Mouse (Mus musculus): ENCODE data around the gene Itgb8. TPM values are rescaled to one million over a fixed set of nuclear protein-coding genes. Genes with fewer than 3 reads are reported as not detected.

Itgb8 gene
- polyA plus RNA-seq (2012; ENCODE audit: insufficient read depth, insufficient read length, missing spikeins): not detected in 2 replicates

- Histone ChIP-seq H3K27ac (ENCODE audit: insufficient read depth, low read depth, low read length) (no peak within 1 kb of the TSS), H3K4me1 (ENCODE audit: control insufficient read depth, insufficient read depth, low read length) (peaks cover 6% of the 10 kb centered on the region), H3K4me3 (ENCODE audit: insufficient read depth, low read length) (peak within 1 kb of the TSS; percentile 70)
- TF ChIP-seq POLR2A (IDR thresholded peaks at IDR 0.05; ENCODE audit: borderline replicate concordance, low read depth, low read length): no peak
These were observed at the start of gene Itgb8 for GRCm38 (mm10) chr12:119238696-119239415. Gene Itgb8, minus strand, starts transcription at chr12:119238802.

GRCm38 (mm10) chr12:119276282-119276681, 37.7 kb upstream of the Itgb8 start:
- Histone ChIP-seq H3K4me3 (ENCODE audit: insufficient read depth, low read length) (no peak overlapping the region), H3K4me1 (ENCODE audit: control insufficient read depth, insufficient read depth, low read length) (no peaks in the 10 kb centered on the region), H3K27ac (ENCODE audit: insufficient read depth, low read depth, low read length) (no peak overlapping the region)
- TF ChIP-seq POLR2A (IDR thresholded peaks at IDR 0.05; ENCODE audit: borderline replicate concordance, low read depth, low read length) (no peak), CTCF (IDR thresholded peaks at IDR 0.05; ENCODE audit: low read depth, low read length) (no peak)

GRCm38 (mm10) chr12:119273605-119274004, 35.0 kb upstream of the Itgb8 start:
- H3K27ac ChIP-seq (ENCODE audit: insufficient read depth, low read depth, low read length): no peak overlapping the region
- H3K4me3 ChIP-seq (ENCODE audit: insufficient read depth, low read length): no peak overlapping the region
- no peak for TF ChIP-seq POLR2A (IDR thresholded peaks at IDR 0.05; ENCODE audit: borderline replicate concordance, low read depth, low read length)
- TF ChIP-seq CTCF (IDR thresholded peaks at IDR 0.05; ENCODE audit: low read depth, low read length): no peak
- no peaks in the 10 kb centered on the region for H3K4me1 ChIP-seq (ENCODE audit: control insufficient read depth, insufficient read depth, low read length)

GRCm38 (mm10) chr12:119271964-119272363, 33.4 kb upstream of the Itgb8 start:
- Histone ChIP-seq H3K27ac (ENCODE audit: insufficient read depth, low read depth, low read length) (no peak overlapping the region), H3K4me3 (ENCODE audit: insufficient read depth, low read length) (no peak overlapping the region), H3K4me1 (ENCODE audit: control insufficient read depth, insufficient read depth, low read length) (no peaks in the 10 kb centered on the region)
- no peak for TF ChIP-seq CTCF (IDR thresholded peaks at IDR 0.05; ENCODE audit: low read depth, low read length)
- no peak for TF ChIP-seq POLR2A (IDR thresholded peaks at IDR 0.05; ENCODE audit: borderline replicate concordance, low read depth, low read length)

GRCm38 (mm10) chr12:119270036-119270435, 31.4 kb upstream of the Itgb8 start:
- Histone ChIP-seq H3K4me1 (ENCODE audit: control insufficient read depth, insufficient read depth, low read length) (no peaks in the 10 kb centered on the region), H3K4me3 (ENCODE audit: insufficient read depth, low read length) (no peak overlapping the region), H3K27ac (ENCODE audit: insufficient read depth, low read depth, low read length) (no peak overlapping the region)
- TF ChIP-seq CTCF (IDR thresholded peaks at IDR 0.05; ENCODE audit: low read depth, low read length) (no peak), POLR2A (IDR thresholded peaks at IDR 0.05; ENCODE audit: borderline replicate concordance, low read depth, low read length) (no peak)

GRCm38 (mm10) chr12:119268723-119269122, 30.1 kb upstream of the Itgb8 start:
- TF ChIP-seq CTCF (IDR thresholded peaks at IDR 0.05; ENCODE audit: low read depth, low read length) (no peak), POLR2A (IDR thresholded peaks at IDR 0.05; ENCODE audit: borderline replicate concordance, low read depth, low read length) (no peak)
- no peaks in the 10 kb centered on the region for H3K4me1 ChIP-seq (ENCODE audit: control insufficient read depth, insufficient read depth, low read length)
- no peak overlapping the region for H3K27ac ChIP-seq (ENCODE audit: insufficient read depth, low read depth, low read length)
- no peak overlapping the region for H3K4me3 ChIP-seq (ENCODE audit: insufficient read depth, low read length)

- H3K4me1 ChIP-seq (ENCODE audit: control insufficient read depth, insufficient read depth, low read length): no peaks in the 10 kb centered on the region
- TF ChIP-seq CTCF (IDR thresholded peaks at IDR 0.05; ENCODE audit: low read depth, low read length): no peak
- TF ChIP-seq POLR2A (IDR thresholded peaks at IDR 0.05; ENCODE audit: borderline replicate concordance, low read depth, low read length): no peak
- no peak overlapping the region for H3K4me3 ChIP-seq (ENCODE audit: insufficient read depth, low read length)
- no peak overlapping the region for H3K27ac ChIP-seq (ENCODE audit: insufficient read depth, low read depth, low read length)
These were observed 25.9 kb upstream of the Itgb8 start for GRCm38 (mm10) chr12:119264506-119264905.

GRCm38 (mm10) chr12:119248581-119248980, 10.0 kb upstream of the Itgb8 start:
- TF ChIP-seq POLR2A (IDR thresholded peaks at IDR 0.05; ENCODE audit: borderline replicate concordance, low read depth, low read length): no peak
- no peak for TF ChIP-seq CTCF (IDR thresholded peaks at IDR 0.05; ENCODE audit: low read depth, low read length)
- no peaks in the 10 kb centered on the region for H3K4me1 ChIP-seq (ENCODE audit: control insufficient read depth, insufficient read depth, low read length)
- no peak overlapping the region for H3K4me3 ChIP-seq (ENCODE audit: insufficient read depth, low read length)
- H3K27ac ChIP-seq (ENCODE audit: insufficient read depth, low read depth, low read length): no peak overlapping the region

- peaks cover 6% of the 10 kb centered on the region for H3K4me1 ChIP-seq (ENCODE audit: control insufficient read depth, insufficient read depth, low read length)
- no peak for TF ChIP-seq CTCF (IDR thresholded peaks at IDR 0.05; ENCODE audit: low read depth, low read length)
- no peak for TF ChIP-seq POLR2A (IDR thresholded peaks at IDR 0.05; ENCODE audit: borderline replicate concordance, low read depth, low read length)
- H3K27ac ChIP-seq (ENCODE audit: insufficient read depth, low read depth, low read length): no peak overlapping the region
- no peak overlapping the region for H3K4me3 ChIP-seq (ENCODE audit: insufficient read depth, low read length)
These were observed 2.5 kb upstream of the Itgb8 start for GRCm38 (mm10) chr12:119241071-119241470.

- TF ChIP-seq CTCF (IDR thresholded peaks at IDR 0.05; ENCODE audit: low read depth, low read length) (no peak), POLR2A (IDR thresholded peaks at IDR 0.05; ENCODE audit: borderline replicate concordance, low read depth, low read length) (no peak)
- H3K4me3 ChIP-seq (ENCODE audit: insufficient read depth, low read length): peak overlapping the region; percentile 70
- peaks cover 6% of the 10 kb centered on the region for H3K4me1 ChIP-seq (ENCODE audit: control insufficient read depth, insufficient read depth, low read length)
- no peak overlapping the region for H3K27ac ChIP-seq (ENCODE audit: insufficient read depth, low read depth, low read length)
These were observed 494 bp downstream of the Itgb8 start for GRCm38 (mm10) chr12:119237921-119238695.

Data from bone marrow macrophage, adult 2 months (primary cell).